Mouse (Mus musculus): ENCODE measurements around the gene Phox2b.

Gene Phox2b

DNA sequence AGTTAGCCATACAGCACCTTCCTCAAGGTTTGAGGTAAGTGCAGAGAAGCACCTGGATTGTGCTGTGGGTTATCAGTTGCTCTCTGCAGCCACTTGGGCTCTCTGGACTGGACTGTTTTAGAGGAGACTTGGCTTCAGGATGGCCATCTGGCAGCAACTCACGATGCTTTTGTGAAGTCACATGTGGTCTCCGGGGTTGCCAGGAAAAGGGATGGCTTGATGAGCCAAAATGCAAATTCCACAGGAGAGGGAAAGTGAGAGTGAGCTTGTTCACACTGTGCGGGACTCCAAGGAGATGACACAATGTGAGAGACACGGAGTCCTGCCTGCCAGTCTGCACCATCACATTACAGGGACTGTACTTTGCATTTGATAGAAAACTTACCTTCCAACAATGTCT is 7.3 kb downstream of the Phox2b start:
- DNase-seq (ENCODE audit: low read depth) = peak; percentile 9

- DNase-seq (ENCODE audit: low read depth) = peak; percentile 9
These were observed 8.2 kb downstream of the Phox2b start for GRCm38 (mm10) chr5:67090856-67091255.

GRCm38 (mm10) chr5:67083117-67083516 is 16.0 kb downstream of the Phox2b start:
- no peak for DNase-seq (ENCODE audit: low read depth)

DNA sequence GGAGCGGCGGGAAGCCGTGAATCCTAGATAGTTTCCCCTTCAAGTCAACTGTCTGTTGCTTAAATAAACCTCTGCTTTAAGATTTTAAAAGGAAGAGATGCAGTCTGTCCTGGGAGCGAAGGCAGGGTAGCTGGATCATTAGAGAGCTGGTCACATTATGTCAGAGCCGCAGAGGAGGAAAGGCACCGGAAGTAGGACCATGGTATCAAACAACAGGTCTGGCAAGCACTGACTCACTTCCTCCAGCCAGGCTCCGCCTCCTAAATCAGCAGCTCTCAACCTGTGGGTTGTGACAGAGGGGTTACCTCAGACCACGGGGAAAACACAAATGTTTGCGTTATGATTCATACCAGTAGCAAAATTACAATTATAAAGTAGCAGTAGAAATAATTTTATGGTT is 35.5 kb downstream of the Phox2b start:
- DNase-seq (ENCODE audit: low read depth) = no peak

GRCm38 (mm10) chr5:67060519-67060918 is 38.6 kb downstream of the Phox2b start:
- DNase-seq (ENCODE audit: low read depth) = no peak

DNA sequence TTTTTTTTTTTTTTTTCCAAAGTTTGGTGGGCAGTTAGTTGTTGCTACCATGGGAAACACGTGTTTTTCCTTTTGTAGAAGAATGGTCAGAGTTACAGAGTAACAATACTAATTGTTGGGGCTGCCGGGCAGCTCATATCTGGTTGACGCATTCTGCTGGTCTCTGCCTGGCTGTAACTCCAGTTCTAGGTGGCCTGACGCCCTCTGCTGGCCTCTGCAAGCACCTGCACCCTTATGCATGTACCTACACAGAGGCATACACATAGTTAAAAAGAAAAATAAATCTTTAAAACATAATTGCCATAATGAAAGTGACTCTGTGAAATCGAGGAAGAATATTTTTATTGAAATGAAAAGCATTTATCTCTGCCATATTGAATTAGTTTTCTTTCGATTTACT is 41.3 kb downstream of the Phox2b start:
- no peak for DNase-seq (ENCODE audit: low read depth)

GRCm38 (mm10) chr5:67048003-67048402 is 51.1 kb downstream of the Phox2b start:
- DNase-seq (ENCODE audit: low read depth) = peak; percentile 82

All from NIH3T3 (cell line).